Mouse (Mus musculus): ENCODE measurements around the gene Top2b. TPM values are rescaled to one million over a fixed set of nuclear protein-coding genes. Genes with fewer than 3 reads are reported as not detected.

The Top2b gene
- polyA plus RNA-seq, 2 experiments: 73.0 to 91.9 TPM

DNA sequence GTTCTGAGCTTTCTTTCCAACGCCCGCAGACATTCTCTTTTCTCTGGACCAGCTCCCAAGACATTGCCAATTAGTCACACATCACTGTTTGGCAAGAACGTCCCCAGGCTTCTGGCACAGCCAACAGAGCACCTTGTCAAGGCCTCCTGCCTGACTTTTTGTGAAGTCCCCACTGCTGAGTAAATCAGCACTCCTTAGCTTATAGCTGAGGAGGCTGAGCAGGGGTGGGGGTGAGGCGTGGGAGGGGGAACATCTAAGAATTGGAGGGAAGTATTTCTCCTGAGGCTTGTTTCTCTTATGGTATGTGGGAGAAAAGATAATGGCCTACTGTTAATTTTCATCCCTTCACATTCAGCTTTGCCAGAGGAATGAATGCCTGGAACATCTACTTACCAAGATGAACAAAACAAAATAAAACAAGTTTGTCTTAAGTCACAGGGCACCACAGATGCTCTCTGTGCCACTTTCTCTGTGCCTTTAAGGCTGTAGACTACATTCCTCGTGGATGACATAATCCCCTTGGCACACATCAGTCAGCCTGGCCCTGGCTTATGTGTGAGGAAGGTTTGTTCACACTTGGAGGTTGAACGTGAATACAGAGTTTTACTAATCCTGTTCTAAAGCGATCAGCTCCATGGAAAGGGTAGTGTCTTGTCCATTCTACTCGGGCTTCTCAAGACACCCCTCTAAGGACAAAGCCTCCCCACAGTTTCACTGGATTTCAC lies 118.8 kb downstream of the Top2b start:
- Histone ChIP-seq H3K36me3 (ENCODE audit: control insufficient read depth, insufficient read depth, low read length) (no peaks in the 10 kb centered on the region), H3K9me3 (ENCODE audit: control insufficient read depth, low read length) (no peaks in the 10 kb centered on the region), H3K4me3 (replicated peaks; ENCODE audit: low read length) (no peak overlapping the region), H3K4me1 (ENCODE audit: control insufficient read depth, insufficient read depth, low read length) (peaks cover 13% of the 10 kb centered on the region), H3K9ac (ENCODE audit: low read depth, low read length, severe bottlenecking) (no peak overlapping the region), H3K27me3 (ENCODE audit: control insufficient read depth, insufficient read depth, low read length) (no peaks in the 10 kb centered on the region), H3K27ac (replicated peaks; ENCODE audit: low read depth, low read length) (peak overlapping the region; percentile 65), H3K4me2 (replicated peaks; ENCODE audit: low read depth, low read length, severe bottlenecking) (no peak overlapping the region)
- peak; percentile 61 for DNase-seq (ENCODE audit: low spot score)
- ATAC-seq (ENCODE audit: low FRiP score, low read depth): peak; percentile 88
- 39% methylated on average over 8 of the region's 8 CpGs for WGBS
- no peak for TF ChIP-seq POLR2A (IDR thresholded peaks at IDR 0.05; ENCODE audit: borderline replicate concordance, extremely low read depth, insufficient read depth, insufficient read length)

Other genes with a start within 250 kb of the Top2b start
- 22.1 and 22.8 TPM in 2 replicates for gene Ngly1, start 115.9 kb upstream of the Top2b start, polyA plus RNA-seq (2012; rRNA removed)
- 45.3 and 47.3 TPM in 2 replicates for gene Ngly1, start 115.9 kb upstream of the Top2b start, polyA plus RNA-seq (2014; fragmentation: Nextera tagmentation; extraction: Ambion mirVana)
- 4.6 and 4.8 TPM in 2 replicates for gene Oxsm, start 115.4 kb upstream of the Top2b start, polyA plus RNA-seq (2012; rRNA removed)
- gene Oxsm, start 115.4 kb upstream of the Top2b start, polyA plus RNA-seq (2014; fragmentation: Nextera tagmentation; extraction: Ambion mirVana): 1.3 and 1.9 TPM in 2 replicates

Measured in limb, embryonic 14.5 days (tissue).